Mouse (Mus musculus) megakaryocyte-erythroid progenitor cell, adult 5-6 weeks (primary cell): ENCODE results near the gene Bscl2. TPM values are rescaled to one million over a fixed set of nuclear protein-coding genes. Genes with fewer than 3 reads are reported as not detected.
"Not testable (repeated sequence)": the region's sequence is repeated elsewhere in the genome, so short reads cannot be mapped to it uniquely, and the experiment has no call there.

Experiments
- ATAC-seq: replicated peaks from 2 replicates; pipeline ENCODE4 v1.8.0; 2016; ENCODE audit warnings: mild to moderate bottlenecking, inconsistent platforms; ENCODE audit not compliant: severe bottlenecking, poor library complexity, low FRiP score, low TSS enrichment
- total RNA-seq, 2 experiments: library from RNA; stranded (forward) in 1 of 2; stranded (reverse) in 1 of 2; fragments of 200-1000, 215-1000 nt in 1 of 2; fragments of >200 nt in 1 of 2; fragmentation: Nextera tagmentation in 1 of 2; gene quantifications; 2 replicates each; pipeline ENCODE4 v1.2.3; 2014 to 2017

Bscl2 gene
- total RNA-seq, 2 experiments from 2014 or later: 29.5 to 71.7 TPM

DNA sequence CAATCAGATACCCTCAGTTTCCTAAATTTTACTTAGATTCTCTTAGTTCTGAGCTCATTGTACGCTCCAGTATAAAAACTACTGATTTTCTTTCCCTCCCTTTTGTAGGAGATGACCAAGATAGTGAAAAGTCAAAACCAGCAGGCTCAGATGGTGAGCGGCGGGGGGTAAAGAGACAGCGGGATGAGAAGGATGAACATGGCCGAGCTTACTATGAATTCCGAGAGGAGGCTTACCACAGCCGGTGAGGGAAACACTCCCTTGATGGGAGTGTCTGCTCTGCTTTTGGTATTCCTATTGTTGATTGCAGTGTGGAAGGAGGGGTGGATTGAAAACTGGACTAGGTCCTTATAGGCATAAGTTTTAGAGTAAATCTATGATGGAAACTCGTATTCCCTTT is 14.6 kb upstream of the Bscl2 start:
- no peak for ATAC-seq

DNA sequence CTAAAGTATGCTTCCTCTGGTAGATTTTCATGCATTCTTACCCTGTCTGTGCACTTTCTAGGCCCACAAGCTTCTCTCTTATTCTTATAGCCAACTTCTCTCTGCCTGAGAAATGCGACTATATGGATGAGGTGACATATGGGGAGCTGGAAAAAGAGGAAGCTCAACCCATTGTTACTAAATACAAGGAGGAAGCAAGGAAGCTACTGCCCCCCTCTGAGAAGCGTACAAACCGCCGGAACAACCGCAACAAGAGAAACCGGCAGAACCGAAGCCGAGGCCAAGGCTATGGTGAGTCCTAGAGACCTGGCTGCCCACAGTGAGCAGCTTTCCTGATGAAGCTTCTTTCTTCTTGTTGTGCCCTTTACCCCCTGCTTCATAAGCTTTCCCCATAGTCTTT is 7.6 kb upstream of the Bscl2 start, which contains the start of gene AC129217.1:
Gene AC129217.1 (plus strand): TSS at position 114 of the 400 bp plus-strand sequence.
- no peak for ATAC-seq

DNA sequence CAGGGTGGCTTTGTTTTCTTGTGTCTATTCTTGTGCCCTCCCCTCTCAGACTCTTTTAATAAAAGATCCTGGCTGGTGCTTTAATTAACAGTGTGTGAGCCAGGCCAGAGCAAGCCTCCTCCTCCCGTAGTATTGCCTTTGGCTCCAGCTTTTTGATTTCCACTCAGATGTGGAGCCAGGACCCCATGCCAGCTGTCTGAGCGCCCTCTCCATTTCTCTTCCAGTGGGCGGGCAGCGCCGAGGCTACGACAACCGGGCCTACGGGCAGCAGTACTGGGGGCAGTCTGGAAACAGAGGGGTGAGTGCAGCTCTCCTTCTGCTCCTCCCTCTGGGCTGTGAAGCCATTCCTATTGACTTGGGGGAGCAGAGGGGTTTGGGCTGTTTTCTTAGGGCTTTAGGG is 6.6 kb upstream of the Bscl2 start:
- no peak for ATAC-seq

DNA sequence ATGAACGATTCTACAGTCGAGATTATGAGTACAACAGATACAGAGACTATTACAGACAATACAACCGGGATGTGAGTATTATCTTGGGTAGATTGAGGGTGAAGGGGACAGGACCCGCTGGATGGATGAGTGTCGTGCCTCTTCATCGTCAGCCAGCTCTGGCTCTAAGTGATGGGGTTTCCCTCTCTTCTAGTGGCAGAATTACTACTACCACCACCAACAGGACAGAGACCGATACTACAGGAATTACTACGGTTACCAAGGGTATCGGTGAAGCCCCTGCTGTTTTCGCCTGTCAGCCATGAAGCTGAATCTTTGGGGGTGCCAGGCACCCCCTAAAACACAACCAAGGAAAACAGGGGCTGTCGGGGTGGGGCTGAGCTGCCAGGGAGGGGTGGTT is 6.0 kb upstream of the Bscl2 start:
- 0 out of 2 replicates have a peak, but pooled peaks have one; percentile 35 for ATAC-seq

DNA sequence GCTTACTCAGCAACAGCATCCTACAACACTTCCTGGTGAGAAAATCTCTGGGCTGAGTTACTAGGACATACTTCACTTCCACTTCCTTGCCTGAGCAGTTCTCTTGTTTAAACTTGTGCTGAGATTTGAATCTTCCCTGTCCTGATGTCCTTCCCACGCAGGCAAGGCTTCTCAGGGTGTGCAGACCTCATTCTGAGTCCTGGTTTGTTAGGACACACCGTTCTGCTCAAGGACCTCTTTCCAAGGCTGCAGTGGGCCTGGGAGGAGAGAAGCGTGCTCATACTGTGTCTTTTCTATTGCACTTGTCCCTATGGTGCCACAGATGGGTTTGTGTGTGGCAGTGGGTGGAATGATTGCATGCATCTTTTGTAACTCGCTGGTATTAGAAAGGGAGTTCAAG is 4.3 kb upstream of the Bscl2 start:
- ATAC-seq: no peak

DNA sequence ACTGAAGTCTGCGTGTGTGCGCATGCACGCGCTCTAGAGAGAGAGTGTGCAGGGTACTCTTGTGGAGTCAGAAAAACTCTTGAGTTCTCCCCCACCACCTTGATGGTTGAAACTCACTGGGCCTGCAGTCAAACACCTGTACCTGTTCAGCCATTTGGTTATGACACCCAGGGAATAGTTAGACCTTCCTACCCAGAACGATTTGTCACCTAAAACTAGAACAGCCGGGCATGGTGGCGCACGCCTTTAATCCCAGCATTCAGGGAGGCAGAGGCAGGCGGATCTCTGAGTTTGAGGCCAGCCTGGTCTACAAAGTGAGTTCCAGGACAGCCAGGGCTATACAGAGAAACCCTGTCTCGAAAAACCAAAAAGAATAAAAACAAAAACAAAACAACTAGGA is 940 bp upstream of the Bscl2 start:
- not testable (repeated sequence) for ATAC-seq

DNA sequence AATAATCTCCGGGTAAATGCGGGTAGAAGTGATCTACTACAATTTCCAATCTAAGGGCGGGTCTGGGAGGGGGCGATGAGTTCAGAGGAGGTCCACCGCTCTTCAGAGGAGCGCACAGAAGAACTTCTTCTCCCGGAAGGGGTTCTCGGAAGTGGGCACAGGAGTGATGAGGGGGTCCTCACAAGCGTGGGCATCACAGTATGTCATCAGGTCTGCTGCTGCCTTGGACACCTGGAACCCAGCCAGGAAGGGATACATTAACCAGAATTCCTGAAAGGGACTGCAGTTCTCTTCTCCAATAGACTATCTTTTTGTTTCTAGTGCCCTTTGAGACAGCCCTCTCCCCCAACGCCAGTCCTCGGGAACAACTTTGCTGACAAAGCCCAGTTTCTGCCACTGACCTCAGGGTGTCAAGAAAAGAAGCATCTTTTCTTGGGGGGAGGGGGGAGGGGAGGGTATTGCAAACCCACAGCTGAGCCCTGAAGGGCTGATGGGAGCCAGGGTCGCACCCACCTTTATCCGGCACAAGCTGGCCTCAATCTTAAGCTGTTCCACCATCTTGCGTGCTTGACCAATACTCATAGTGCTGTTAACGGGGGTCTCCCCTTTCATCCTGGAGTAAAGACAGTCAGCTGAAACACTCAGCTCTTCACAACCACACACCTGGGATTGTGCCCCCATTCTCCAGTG is 919 bp downstream of the Bscl2 start:
- ATAC-seq: no peak

DNA sequence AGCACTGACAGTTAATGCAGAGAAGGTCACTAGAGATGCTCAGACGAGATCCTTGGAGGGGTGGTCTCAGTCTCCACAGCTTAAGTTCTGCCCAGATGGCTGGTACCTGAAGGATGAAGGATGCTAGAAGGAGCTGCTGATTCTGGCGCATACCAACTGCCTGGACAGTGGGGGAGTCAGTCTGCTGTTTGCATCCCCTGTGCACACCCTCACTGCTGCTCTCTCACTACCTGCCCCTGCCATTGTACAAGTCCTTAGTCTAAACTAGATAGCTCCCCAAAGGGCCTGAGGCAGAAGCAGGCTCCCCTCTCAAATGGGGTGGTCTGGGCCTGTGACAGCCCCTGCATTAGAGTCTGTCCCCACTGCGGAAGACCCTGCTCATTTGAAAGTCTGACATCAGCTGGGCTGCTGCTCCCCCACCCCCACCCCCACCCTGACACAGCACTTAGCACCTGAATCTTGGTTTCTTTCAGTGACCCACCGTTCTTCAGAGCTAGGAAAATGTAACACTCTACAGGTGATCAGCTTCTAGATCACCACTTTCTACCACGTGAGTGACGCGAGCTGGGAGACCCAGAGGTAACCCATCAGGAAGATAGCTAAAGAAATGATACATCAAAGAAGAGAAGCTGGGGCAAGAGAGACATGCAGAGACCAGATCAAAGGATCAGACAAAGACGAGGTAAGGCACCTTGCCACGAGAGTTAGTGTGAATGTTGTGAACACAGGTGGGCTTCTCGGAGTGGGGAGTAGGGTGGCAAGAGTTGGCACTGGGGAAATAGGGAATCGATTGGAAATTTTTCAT is 2.0 kb downstream of the Bscl2 start, which contains the start of gene Gng3:
Gene Gng3 (minus strand): TSS at position 92 of the 805 bp plus-strand sequence.
- ATAC-seq: no peak

DNA sequence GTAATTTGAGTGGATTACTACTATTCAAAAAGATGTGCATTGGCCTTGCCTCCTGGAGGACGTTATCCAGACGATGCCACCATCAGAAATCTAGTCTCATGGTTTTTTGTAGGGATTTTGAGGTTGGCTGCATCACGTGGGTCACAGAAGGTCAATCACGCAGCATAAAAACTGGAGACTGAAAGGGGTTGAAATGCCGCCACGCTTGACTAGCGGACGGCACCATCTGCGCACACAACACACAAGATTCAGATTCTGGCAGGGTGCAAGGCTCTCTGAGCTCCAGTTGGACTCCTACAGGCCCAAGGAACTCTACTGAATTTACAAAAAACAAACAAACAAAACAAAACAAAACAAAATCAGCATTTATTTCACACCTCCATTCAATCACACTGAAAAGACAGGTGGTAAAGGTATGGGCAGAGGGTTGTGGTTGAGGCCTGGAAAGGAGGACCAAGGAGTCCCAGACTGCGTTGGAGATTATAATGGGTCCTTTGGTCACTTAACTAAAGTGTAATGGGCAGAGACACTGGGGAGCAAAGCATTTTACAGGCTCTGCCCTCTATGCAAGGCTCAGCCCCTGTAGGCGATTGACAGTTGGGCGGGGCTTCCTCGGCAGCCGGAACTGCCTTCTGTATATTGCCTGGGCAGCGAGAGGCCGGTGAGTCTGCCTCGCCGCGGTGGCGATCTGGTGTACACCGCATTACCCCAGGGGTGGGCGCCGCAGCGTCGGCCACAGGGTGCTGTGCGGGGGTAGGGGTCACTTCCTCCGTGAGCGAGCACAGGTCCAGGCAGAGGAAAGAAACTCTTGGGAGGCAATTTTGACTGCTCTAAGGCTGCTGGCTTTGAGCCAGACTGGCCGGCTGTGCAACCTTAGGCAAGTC is 2.9 kb downstream of the Bscl2 start:
- peak; percentile 71 for ATAC-seq

DNA sequence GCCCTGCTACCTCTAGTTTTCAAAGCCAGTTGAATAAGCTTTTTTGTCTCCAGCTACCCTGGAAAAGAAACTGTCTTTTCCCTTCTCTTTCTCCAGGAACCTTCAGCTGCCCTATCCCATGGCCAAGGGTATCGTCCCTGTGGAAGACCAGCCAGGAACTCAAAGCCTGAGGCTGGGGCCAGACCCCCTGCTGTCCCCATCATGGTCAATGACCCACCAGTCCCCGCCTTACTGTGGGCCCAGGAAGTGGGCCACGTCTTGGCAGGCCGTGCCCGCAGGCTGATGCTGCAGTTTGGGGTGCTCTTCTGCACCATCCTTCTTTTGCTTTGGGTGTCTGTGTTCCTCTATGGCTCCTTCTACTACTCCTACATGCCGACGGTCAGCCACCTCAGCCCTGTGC is 3.7 kb downstream of the Bscl2 start:
- ATAC-seq: no peak

DNA sequence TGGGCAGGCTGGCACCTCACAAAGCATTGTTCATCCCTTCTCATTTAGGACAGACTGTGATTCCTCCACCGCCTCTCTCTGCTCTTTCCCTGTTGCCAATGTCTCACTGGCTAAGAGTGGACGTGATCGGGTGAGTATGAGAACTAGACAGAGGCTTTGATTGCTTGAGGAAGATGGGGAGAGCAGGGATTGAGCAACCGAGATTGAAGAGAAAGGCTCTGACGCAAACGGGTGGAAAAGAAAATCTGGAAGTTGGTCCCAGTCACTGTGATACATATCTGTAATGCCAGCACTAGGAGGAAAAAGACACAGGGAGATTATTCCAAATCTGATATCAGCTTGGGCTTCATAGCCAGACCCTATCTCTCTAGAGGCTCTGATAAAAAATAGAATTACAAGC is 5.7 kb downstream of the Bscl2 start:
- ATAC-seq: no peak

DNA sequence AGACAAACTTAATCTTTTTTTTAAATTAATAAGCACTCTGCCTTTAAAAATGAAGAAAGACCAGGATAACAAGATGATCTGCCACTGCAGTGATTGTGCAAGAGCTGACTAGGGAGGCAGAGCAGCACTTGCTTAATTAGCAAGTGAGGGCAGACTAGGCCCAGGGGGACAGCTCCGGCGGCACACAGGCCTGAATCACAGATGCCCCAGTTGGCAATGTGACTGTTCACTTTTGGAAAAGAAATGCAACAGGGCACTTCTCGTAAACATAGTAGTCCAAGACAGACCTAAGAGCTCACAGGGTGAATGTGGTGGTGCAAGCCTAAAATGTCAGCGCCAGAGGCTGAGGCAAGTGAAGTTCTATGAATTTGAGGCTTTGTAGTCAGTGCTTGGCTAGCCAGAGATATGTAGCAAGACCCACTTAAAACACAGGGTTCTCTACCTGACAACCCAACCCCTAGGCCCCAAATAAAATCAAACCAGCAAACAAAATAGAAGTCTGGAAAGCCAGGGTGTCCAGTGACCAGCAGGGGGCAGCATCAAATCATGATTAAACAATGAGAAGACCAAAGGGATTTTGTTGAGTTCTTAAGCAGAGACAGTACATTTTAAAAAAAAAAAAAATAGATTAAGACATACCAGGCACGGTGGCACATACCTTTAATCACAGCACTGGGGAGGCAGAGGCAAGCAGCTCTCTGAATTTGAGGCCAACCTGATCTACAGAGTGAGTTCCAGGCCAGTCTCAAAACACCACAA is 7.3 kb downstream of the Bscl2 start:
- ATAC-seq: peak; percentile 42; the same call in 1 of the 2 replicates

DNA sequence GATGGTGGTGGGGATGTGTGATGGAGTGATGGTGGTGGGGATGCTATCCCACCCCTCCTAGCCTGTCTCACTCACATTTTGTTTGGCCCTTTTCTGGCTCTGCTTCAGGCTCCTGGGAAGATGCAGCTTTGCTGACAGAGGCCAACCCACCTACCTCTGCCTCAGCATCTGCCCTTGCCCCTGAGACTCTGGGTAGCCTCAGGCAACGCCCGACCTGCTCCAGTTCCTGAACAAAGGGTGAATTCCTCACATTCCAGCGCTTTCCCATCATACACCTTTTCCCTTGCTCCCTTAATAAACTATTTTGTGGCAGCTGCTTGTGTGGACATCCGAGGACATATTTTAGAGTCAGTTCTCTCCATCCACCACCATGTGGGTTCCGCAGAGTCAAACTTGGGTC is 11.1 kb downstream of the Bscl2 start:
- no peak for ATAC-seq

DNA sequence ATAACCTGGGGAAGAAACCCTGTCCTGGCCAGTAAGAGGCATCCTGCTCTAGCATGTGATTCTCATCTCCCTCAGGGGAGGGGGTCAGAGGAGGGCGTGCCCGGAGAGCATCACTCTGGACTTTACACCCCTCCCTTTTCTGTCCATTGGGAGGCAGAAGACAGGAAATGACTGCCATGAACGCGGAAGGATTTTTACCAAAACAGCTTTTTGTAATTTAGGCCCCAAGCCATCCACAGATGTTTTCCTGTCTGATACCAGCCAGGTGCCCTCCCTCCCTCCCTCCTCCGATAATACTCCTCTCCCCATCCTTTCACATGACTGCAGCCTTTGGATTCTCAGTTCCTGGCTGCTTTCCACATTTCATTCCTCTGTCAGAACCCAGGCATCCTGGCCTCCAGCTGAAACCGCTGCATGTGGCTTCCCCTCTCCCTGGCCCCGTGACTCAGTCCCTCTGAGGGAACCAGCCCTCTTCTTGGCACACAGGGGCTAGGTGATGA is 13.2 kb downstream of the Bscl2 start, which contains the start of gene Lrrn4cl:
Gene Lrrn4cl (plus strand): TSS at position 367 of the 500 bp plus-strand sequence.
- ATAC-seq: peak; percentile 36; the same call in 1 of the 2 replicates

DNA sequence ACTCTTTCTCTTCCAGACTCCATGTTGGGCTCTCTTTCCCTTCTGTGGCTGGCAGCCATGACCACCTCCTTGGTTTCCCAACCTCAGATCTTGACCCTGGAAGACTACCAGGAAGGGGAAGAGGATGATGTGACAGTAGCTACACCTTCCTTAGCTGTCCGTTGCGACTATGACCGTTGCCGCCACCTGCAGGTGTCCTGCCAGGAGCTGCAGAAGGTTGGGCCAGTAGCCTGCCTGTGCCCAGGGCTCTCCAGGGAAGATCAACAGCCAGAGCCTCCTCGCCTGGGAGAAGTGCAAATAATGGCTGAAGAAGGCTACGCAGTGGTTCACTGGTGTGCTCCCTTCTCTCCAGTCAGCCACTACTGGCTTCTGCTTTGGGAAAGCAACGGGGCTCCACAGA is 14.4 kb downstream of the Bscl2 start:
- no peak for ATAC-seq

DNA sequence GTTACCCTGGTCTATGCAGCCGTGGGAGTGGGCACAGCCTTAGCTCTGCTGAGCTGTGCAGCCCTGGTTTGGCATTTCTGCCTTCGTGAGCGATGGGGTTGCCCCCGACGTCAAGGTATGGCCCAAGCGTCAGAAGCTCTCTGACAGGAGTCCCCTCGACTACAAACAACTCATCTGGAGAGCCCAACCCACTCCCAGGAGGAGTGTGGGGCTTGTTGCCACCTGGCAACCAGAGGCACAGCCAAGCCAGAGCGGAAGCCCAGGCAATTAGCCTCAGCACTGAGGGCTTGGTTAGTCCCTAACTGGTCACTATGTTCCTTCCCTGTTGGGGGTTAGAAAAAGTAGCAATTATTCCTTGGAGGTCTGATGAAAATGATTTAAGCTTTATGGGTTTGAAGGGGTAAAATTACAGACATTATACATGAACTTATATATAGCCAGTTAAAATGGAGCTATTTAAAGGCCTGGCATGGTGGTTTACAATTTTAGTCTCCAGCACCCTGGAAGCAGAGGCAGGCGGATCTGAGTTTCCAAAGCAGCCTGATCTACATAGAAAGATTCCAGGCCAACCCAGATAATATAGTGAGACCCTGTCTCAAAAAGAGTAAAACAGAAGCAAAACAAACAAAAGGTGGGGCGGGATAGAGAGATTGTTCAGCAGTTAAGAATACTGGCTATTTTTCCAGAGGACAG is 15.1 kb downstream of the Bscl2 start:
- ATAC-seq: no peak

DNA sequence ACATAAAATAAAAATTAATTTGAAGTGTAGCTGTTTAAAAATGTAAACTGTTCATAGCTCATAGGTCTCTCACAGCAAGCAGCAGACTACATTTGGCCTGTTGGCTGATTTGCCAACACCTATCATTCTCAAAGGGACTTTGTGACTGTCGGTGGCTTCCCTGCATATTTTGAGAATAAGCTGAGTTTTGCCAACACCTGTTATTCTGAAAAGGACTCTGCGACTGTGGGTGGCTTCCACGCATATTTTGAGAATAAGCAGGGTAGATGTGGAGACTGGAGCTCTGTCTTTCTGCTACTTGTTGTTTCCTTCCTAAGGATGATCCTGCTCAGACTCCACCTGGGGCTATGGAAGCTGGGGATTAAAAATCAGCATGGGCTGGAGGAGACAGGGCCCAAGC is 15.8 kb downstream of the Bscl2 start:
- ATAC-seq: no peak

DNA sequence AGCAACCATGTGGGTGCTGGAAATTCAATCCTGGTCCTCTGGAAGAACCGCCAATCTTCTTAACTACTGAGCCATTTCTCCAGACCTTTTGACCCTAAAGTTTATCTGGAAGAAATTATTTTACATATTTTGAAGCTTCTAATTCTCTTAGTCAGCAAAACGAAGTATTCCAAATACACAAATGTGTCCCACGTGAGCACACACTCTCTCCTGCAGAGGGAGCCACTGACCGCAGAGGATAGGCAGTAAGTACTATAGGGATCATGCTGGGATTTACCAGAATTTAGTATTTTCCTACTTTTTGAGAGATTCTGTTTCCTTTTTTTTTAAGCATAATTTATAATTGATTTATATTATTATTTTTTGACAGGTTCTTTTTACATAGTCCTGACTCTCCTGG is 20.4 kb downstream of the Bscl2 start:
- ATAC-seq: 0 out of 2 replicates have a peak, but pooled peaks have one; percentile 52
